Mouse (Mus musculus) myocyte (in vitro differentiated cells): ENCODE measurements around the gene Abhd17c. TPM values are rescaled to one million over a fixed set of nuclear protein-coding genes. Genes with fewer than 3 reads are reported as not detected.

ENCODE experiments used
- H3K27me3 ChIP-seq: one replicate; pipeline ENCODE4 v1.6.1; 2011; ENCODE audit not compliant: control insufficient read depth, insufficient read depth, insufficient read length
- H3K36me3 ChIP-seq: one replicate; pipeline ENCODE4 v1.6.1; 2011; ENCODE audit not compliant: control insufficient read depth, insufficient read depth
- H3K4me2 ChIP-seq: one replicate; pipeline ENCODE4 v1.6.1; 2011; ENCODE audit warnings: low read depth, control low read depth
- H3K4me3 ChIP-seq: one replicate; pipeline ENCODE4 v1.5.1; 2011; ENCODE audit warnings: mild to moderate bottlenecking, control low read depth, moderate library complexity
- H3K79me2 ChIP-seq: one replicate; pipeline ENCODE4 v1.6.1; 2011; ENCODE audit not compliant: control insufficient read depth, insufficient read depth
- H3ac ChIP-seq: one replicate; pipeline ENCODE4 v1.6.1; 2011; ENCODE audit not compliant: control insufficient read depth, insufficient read length
- CEBPB ChIP-seq: IDR thresholded peaks from 2 replicates; pipeline ENCODE4 v1.6.1; 2011; ENCODE audit warnings: mild to moderate bottlenecking, moderate library complexity; ENCODE audit not compliant: poor library complexity, insufficient read depth, severe bottlenecking
- E2F4 ChIP-seq: IDR thresholded peaks from one replicate; pipeline ENCODE4 v1.6.1; 2011; ENCODE audit warnings: mild to moderate bottlenecking, control low read depth, moderate library complexity; ENCODE audit not compliant: insufficient read depth
- MAX ChIP-seq: IDR thresholded peaks from one replicate; pipeline ENCODE4 v1.6.1; 2011; ENCODE audit warnings: low read depth, mild to moderate bottlenecking, control low read depth
- MYOD1 ChIP-seq, 3 experiments: IDR thresholded peaks; one replicate each; pipeline ENCODE4 v1.6.1; 2011; ENCODE audit warnings: control low read depth in 2 of 3, low read depth in 2 of 3, mild to moderate bottlenecking in 2 of 3, moderate library complexity in 1 of 3; ENCODE audit not compliant: insufficient read length in 2 of 3, control insufficient read depth in 1 of 3
- MYOG ChIP-seq, 3 experiments: IDR thresholded peaks; one replicate each; pipeline ENCODE4 v1.6.1; 2011; ENCODE audit warnings: control low read depth in 2 of 3, low read depth in 2 of 3, mild to moderate bottlenecking in 2 of 3; ENCODE audit not compliant: insufficient read length in 2 of 3, control insufficient read depth in 1 of 3, insufficient read depth in 1 of 3
- POLR2A ChIP-seq: IDR thresholded peaks from one replicate; pipeline ENCODE4 v1.6.1; 2011; ENCODE audit warnings: low read depth, mild to moderate bottlenecking, control low read depth, moderate library complexity; ENCODE audit not compliant: insufficient read length
- POLR2AphosphoS2 ChIP-seq: IDR thresholded peaks from one replicate; pipeline ENCODE4 v1.6.1; 2011; ENCODE audit warnings: low read depth, control low read depth; ENCODE audit not compliant: insufficient read length
- REST ChIP-seq: IDR thresholded peaks from one replicate; pipeline ENCODE4 v1.6.1; 2011; ENCODE audit warnings: mild to moderate bottlenecking, control low read depth, moderate library complexity; ENCODE audit not compliant: insufficient read depth, insufficient read length
- SRF ChIP-seq: IDR thresholded peaks from one replicate; pipeline ENCODE4 v1.6.1; 2011; ENCODE audit warnings: low read depth; ENCODE audit not compliant: control insufficient read depth, insufficient read length
- TCF12 ChIP-seq: IDR thresholded peaks from one replicate; pipeline ENCODE4 v1.6.1; 2011; ENCODE audit warnings: mild to moderate bottlenecking, control low read depth; ENCODE audit not compliant: poor library complexity, insufficient read depth, severe bottlenecking
- TCF3 ChIP-seq: IDR thresholded peaks from one replicate; pipeline ENCODE4 v1.6.1; 2011; ENCODE audit warnings: low read depth, control low read depth; ENCODE audit not compliant: insufficient read length
- USF1 ChIP-seq: IDR thresholded peaks from one replicate; pipeline ENCODE4 v1.6.1; 2011; ENCODE audit warnings: low read depth, mild to moderate bottlenecking, control low read depth, moderate library complexity
- polyA plus RNA-seq: library from polyadenylated mRNA; unstranded; fragments of >200 nt; fragmentation: generic; extraction: Trizol; gene quantifications from one replicate; pipeline ENCODE4 v1.2.1, GENCODE M21; 2012; ENCODE audit warnings: missing spikeins

The Abhd17c gene
- polyA plus RNA-seq, 1 experiment, result 32.4 TPM

- TF ChIP-seq CEBPB (no peak), POLR2A (no peak)
- Histone ChIP-seq H3K36me3 (no peaks in the 10 kb centered on the region), H3K4me2 (peak overlapping the region; percentile 75), H3K4me3 (peak overlapping the region; percentile 84), H3K27me3 (no peaks in the 10 kb centered on the region), H3ac (peak overlapping the region; percentile 87), H3K79me2 (peaks cover 40% of the 10 kb centered on the region)
Measured at GRCm38 (mm10) chr7:84152374-84152773, 681 bp upstream of the Abhd17c start.

- H3K4me2 ChIP-seq, result peak overlapping the region; percentile 75
- H3K79me2 ChIP-seq, result peaks cover 44% of the 10 kb centered on the region
- H3K27me3 ChIP-seq, result no peaks in the 10 kb centered on the region
- H3K36me3 ChIP-seq, result no peaks in the 10 kb centered on the region
- H3K4me3 ChIP-seq, result peak overlapping the region; percentile 84
- H3ac ChIP-seq, result peak overlapping the region; percentile 87
- TF ChIP-seq TCF3 (no peak), TCF12 (no peak), MYOD1 (IDR thresholded peaks at IDR 0.05; ENCODE audit: control insufficient read depth in 1 of 3, insufficient read length in 2 of 3, low read depth in 2 of 3) (no peak), USF1 (no peak), MYOG (IDR thresholded peaks at IDR 0.05; ENCODE audit: control insufficient read depth in 1 of 3, insufficient read depth in 1 of 3, insufficient read length in 2 of 3, low read depth in 2 of 3) (no peak), POLR2AphosphoS2 (peak; percentile 27), SRF (no peak), POLR2A (peak; percentile 57), E2F4 (peak; percentile 12)
Measured at GRCm38 (mm10) chr7:84151960-84152334, 254 bp upstream of the Abhd17c start.

DNA sequence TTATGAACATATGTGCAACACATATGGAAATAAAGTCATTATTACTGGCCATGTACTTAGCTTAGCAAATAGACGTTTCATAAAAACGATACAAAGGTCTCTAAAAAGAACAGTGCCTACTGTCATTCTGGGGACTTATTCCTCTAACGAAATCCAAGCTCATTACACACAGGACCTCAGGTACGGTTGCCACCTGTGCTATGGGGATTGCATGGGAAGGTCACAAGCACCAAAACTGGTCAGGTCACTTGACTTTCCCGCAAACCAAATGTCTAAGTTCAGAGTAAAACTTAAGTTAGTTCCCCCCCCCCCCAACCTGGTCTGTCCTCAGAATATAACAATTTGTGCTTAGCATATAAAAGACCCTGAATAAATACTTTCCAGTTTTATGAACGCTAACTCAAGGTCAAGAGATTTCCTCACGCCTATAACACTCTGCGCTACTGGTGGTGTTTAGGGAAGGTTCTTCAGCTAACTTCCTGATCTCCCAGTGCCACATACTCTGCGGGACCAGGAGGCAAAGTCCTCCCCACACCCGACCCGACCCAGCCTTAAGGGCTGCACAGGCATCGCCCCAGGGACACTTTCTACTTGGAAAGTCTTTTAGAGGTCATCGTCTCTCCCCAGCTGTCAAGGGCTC is 1.2 kb downstream of the Abhd17c start:
- peaks cover 59% of the 10 kb centered on the region for H3K79me2 ChIP-seq
- no peaks in the 10 kb centered on the region for H3K27me3 ChIP-seq
- no peaks in the 10 kb centered on the region for H3K36me3 ChIP-seq
- peak overlapping the region; percentile 93 for H3K4me2 ChIP-seq
- H3ac ChIP-seq, result peak overlapping the region; percentile 87
- TF ChIP-seq MYOD1 (IDR thresholded peaks at IDR 0.05; ENCODE audit: control insufficient read depth in 1 of 3, insufficient read length in 2 of 3, low read depth in 2 of 3) (no peak), TCF3 (no peak)
- H3K4me3 ChIP-seq, result peak overlapping the region; percentile 84

- H3K79me2 ChIP-seq, result peaks cover 65% of the 10 kb centered on the region
- no peaks in the 10 kb centered on the region for H3K36me3 ChIP-seq
- TF ChIP-seq REST, result no peak
- TF ChIP-seq USF1, result no peak
- no peak for TF ChIP-seq POLR2A
- TF ChIP-seq E2F4, result no peak
- no peak for TF ChIP-seq TCF12
- no peak for TF ChIP-seq POLR2AphosphoS2
- no peak for TF ChIP-seq MYOG (IDR thresholded peaks at IDR 0.05; ENCODE audit: control insufficient read depth in 1 of 3, insufficient read depth in 1 of 3, insufficient read length in 2 of 3, low read depth in 2 of 3)
- no peak for TF ChIP-seq CEBPB
- TF ChIP-seq SRF, result no peak
- no peak for TF ChIP-seq MYOD1 (IDR thresholded peaks at IDR 0.05; ENCODE audit: control insufficient read depth in 1 of 3, insufficient read length in 2 of 3, low read depth in 2 of 3)
- no peak for TF ChIP-seq TCF3
- H3ac ChIP-seq, result no peak overlapping the region
- H3K4me2 ChIP-seq, result peak overlapping the region; percentile 93
- H3K27me3 ChIP-seq, result no peaks in the 10 kb centered on the region
- peak overlapping the region; percentile 84 for H3K4me3 ChIP-seq
Measured at GRCm38 (mm10) chr7:84149821-84150220, 1.9 kb downstream of the Abhd17c start.

- H3K4me2 ChIP-seq, result peak overlapping the region; percentile 93
- H3K4me3 ChIP-seq, result peak overlapping the region; percentile 84
- no peak for TF ChIP-seq USF1
- no peak for TF ChIP-seq TCF3
- no peak for TF ChIP-seq E2F4
- no peak for TF ChIP-seq MYOD1 (IDR thresholded peaks at IDR 0.05; ENCODE audit: control insufficient read depth in 1 of 3, insufficient read length in 2 of 3, low read depth in 2 of 3)
- TF ChIP-seq POLR2A, result no peak
- no peak for TF ChIP-seq MAX
- no peak for TF ChIP-seq MYOG (IDR thresholded peaks at IDR 0.05; ENCODE audit: control insufficient read depth in 1 of 3, insufficient read depth in 1 of 3, insufficient read length in 2 of 3, low read depth in 2 of 3)
- no peak for TF ChIP-seq TCF12
- TF ChIP-seq POLR2AphosphoS2, result no peak
- TF ChIP-seq SRF, result no peak
- no peak for TF ChIP-seq CEBPB
- no peak for TF ChIP-seq REST
- no peaks in the 10 kb centered on the region for H3K27me3 ChIP-seq
- H3K36me3 ChIP-seq, result no peaks in the 10 kb centered on the region
- H3K79me2 ChIP-seq, result peaks cover 75% of the 10 kb centered on the region
- no peak overlapping the region for H3ac ChIP-seq
Measured at GRCm38 (mm10) chr7:84148896-84149295, 2.8 kb downstream of the Abhd17c start.
